Mouse (Mus musculus) olfactory bulb, adult 2 months (tissue): ENCODE results near the gene Polg. TPM values are rescaled to one million over a fixed set of nuclear protein-coding genes. Genes with fewer than 3 reads are reported as not detected.

Source experiments
- H3K27ac ChIP-seq: fragments of 200-500 bp; 2 replicates; pipeline ENCODE4 v1.5.1; 2012; ENCODE audit warnings: low read depth, low read length; ENCODE audit not compliant: insufficient read depth
- H3K4me1 ChIP-seq: fragments of 200-500 bp; 2 replicates; pipeline ENCODE4 v1.6.1; 2012; ENCODE audit warnings: low read length; ENCODE audit not compliant: control insufficient read depth, insufficient read depth
- H3K4me3 ChIP-seq: fragments of 200-500 bp; 2 replicates; pipeline ENCODE4 v1.5.1; 2012; ENCODE audit warnings: mild to moderate bottlenecking, low read depth, low read length, moderate library complexity; ENCODE audit not compliant: insufficient read depth
- CTCF ChIP-seq: fragments of 200-500 bp; IDR thresholded peaks from 2 replicates; pipeline ENCODE4 v1.5.1; 2012; ENCODE audit warnings: low read depth, mild to moderate bottlenecking, low read length, moderate library complexity; ENCODE audit not compliant: insufficient read depth
- POLR2A ChIP-seq: fragments of 200-500 bp; IDR thresholded peaks from 2 replicates; pipeline ENCODE4 v1.6.1; 2012; ENCODE audit warnings: mild to moderate bottlenecking, low read depth, low read length, moderate library complexity; ENCODE audit not compliant: insufficient read depth
- WGBS: fragments of 180-500 bp; shearing (Covaris S2); methylation state at CpG from one replicate; pipeline ENCODE4 v1.1.7; 2018; 5-methylcytosine and 5-hydroxymethylcytosine counted together
- polyA plus RNA-seq: library from polyadenylated mRNA; stranded (reverse); fragments of >200 nt; gene quantifications from 2 replicates; pipeline ENCODE4 v1.2.4, GENCODE M21; 2012; ENCODE audit warnings: low replicate concordance; ENCODE audit not compliant: missing spikeins, insufficient read depth, insufficient read length

The Polg gene
- polyA plus RNA-seq, 1 experiment, result not detected

- TF ChIP-seq POLR2A (no peak), CTCF (no peak)
- Histone ChIP-seq H3K27ac (no peak overlapping the region), H3K4me1 (peaks cover 4% of the 10 kb centered on the region; the same call in 1 of the 2 replicates), H3K4me3 (no peak overlapping the region)
- WGBS, result 71% methylated on average over 8 of the region's 8 CpGs
These were observed 67.7 kb downstream of the Polg start for GRCm38 (mm10) chr7:79398426-79398825.

GRCm38 (mm10) chr7:79397446-79397963, 68.7 kb downstream of the Polg start:
- H3K27ac ChIP-seq, result no peak overlapping the region
- H3K4me1 ChIP-seq, result peaks cover 4% of the 10 kb centered on the region
- no peak overlapping the region for H3K4me3 ChIP-seq
- 69% methylated on average over 10 of the region's 10 CpGs for WGBS
- TF ChIP-seq POLR2A (no peak), CTCF (no peak)

Other genes with a start within 250 kb of the Polg start
- gene Abhd2, start 193.2 kb downstream of the Polg start, polyA plus RNA-seq, result not detected in 2 replicates
- gene Rlbp1, start 79.3 kb downstream of the Polg start, polyA plus RNA-seq, result not detected in 2 replicates
- gene Fanci, start 74.4 kb downstream of the Polg start, polyA plus RNA-seq, result not detected in 2 replicates
- not detected in 2 replicates for gene Rhcg, start 151.3 kb upstream of the Polg start, polyA plus RNA-seq
- not detected in 2 replicates for gene Ticrr, start 193.8 kb upstream of the Polg start, polyA plus RNA-seq
- gene Kif7, start 249.4 kb upstream of the Polg start, polyA plus RNA-seq, result not detected in 2 replicates